Mouse (Mus musculus) kidney, adult 2 months (tissue): ENCODE measurements around the gene Lhfp.

Experiments
- CTCF ChIP-seq: fragments of 200-500 bp; conservative IDR thresholded peaks from 2 replicates; pipeline ENCODE4 v1.5.1; 2011; ENCODE audit warnings: low read depth, mild to moderate bottlenecking, control low read depth, low read length, moderate library complexity, mixed read lengths; ENCODE audit not compliant: insufficient read depth, insufficient read length
- POLR2A ChIP-seq: fragments of 200-500 bp; IDR thresholded peaks from one replicate; pipeline ENCODE4 v1.6.1; 2011; ENCODE audit warnings: low read depth, low read length, control low read depth

- TF ChIP-seq CTCF (no peak), POLR2A (no peak)
Observed at GRCm38 (mm10) chr3:53310093-53310492, 268.8 kb downstream of the Lhfp start.
